Mouse (Mus musculus): ENCODE data around the gene Sohlh2. TPM values are rescaled to one million over a fixed set of nuclear protein-coding genes. Genes with fewer than 3 reads are reported as not detected.
"Not testable (repeated sequence)": the region's sequence is repeated elsewhere in the genome, so short reads cannot be mapped to it uniquely, and the experiment has no call there.

The Sohlh2 gene
- not detected for total RNA-seq (2021)
- long read RNA-seq: 0 reads

DNA sequence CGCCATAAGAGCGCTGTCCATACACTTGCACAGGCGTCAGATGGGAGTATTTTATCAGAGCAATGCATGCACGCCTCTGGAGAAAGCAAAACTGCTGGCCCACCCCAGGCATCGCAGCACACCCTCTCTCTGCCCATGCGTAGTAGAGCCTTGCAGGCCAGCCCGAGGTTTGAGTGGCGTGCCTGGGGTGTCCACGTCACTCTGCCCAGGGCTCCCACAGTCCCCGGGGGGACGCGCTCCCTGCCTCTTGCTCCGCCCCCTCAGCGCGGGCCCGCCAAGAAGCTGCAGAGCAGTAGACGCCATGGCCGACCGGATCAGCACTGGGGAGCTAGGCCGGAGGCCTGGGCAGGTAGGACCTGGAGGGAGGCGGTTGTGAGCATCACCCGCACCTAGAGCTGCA, at the start of gene Sohlh2:
Gene Sohlh2, plus strand, starts transcription at position 263 of the 400 bp plus-strand sequence.
- no peak for DNase-seq (ENCODE audit: low spot score in 2 of 2)

- no peak for DNase-seq (ENCODE audit: low spot score in 2 of 2)
These were observed 44.8 kb upstream of the Sohlh2 start, which contains the start of gene Ccdc169 for GRCm38 (mm10) chr3:55137039-55137438. TSS of gene Ccdc169 (plus strand) at chr3:55137339.

DNA sequence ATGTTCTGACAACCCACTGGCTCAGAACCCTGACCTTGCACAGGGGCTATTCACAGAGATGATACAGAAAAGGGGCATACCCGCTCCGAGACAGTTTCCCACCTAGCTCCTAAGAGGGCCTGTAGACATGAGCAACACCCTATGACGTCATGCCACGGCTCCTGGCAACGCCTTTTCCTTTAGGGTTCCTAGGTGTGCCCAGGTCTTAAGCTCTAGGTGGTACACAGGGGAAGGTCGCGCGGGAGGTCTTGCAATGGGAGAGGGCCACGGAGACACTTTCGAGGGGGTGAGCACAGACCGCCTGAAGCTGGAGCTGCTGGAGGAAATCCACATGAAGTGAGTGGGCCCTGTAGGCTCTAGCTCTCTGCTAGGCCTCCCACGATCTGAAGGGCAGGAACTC, 42.0 kb upstream of the Sohlh2 start:
- no peak for DNase-seq (ENCODE audit: low spot score in 2 of 2)

DNA sequence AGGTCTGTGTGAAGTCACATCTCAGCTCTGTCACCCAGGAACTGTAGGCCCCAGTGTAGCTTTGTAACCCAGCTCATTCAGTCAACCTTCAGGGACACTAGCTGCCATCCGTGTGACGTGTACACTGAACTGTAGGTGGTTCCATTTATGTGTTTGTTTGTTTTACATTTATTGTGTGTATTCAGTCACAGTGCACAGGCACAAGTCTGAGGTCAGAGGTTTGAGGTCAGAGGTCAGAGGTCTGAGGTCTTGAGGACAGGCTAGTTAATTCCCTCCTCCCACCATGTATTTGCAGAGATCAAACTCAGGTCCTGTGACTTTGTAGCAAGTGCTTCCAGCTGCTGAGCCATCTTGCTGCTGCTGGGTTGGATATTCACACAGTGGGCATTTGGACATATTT, 40.4 kb upstream of the Sohlh2 start:
- no peak for DNase-seq (ENCODE audit: low spot score in 2 of 2)

GRCm38 (mm10) chr3:55144916-55145315, 36.9 kb upstream of the Sohlh2 start:
- DNase-seq (ENCODE audit: low spot score in 2 of 2): no peak

- DNase-seq (ENCODE audit: low spot score in 2 of 2): no peak
These were observed 35.4 kb upstream of the Sohlh2 start for GRCm38 (mm10) chr3:55146441-55146840.

- no peak for DNase-seq (ENCODE audit: low spot score in 2 of 2)
These were observed 34.7 kb upstream of the Sohlh2 start for GRCm38 (mm10) chr3:55147156-55147555.

DNA sequence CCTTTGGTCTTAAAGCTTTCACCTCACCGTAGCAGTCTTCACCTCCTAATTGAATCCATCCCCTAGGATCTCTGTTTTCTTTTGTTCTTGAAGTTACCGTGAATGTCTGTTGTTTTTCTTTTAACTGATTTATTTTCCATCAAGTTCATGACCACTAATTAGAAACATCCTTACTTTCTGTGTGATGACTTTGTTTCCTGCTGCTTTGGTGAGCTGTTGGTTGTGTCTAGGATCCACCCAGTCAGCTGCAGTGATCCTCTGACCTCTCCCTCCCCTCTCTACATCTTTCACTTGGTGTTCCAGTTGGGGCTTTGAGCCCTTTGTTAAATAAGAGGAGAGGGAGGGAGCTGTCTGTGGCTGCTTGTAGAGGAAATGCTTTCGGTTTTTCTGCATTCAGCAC, 33.7 kb upstream of the Sohlh2 start:
- DNase-seq (ENCODE audit: low spot score in 2 of 2): no peak

- peak; percentile 28 to 76 for DNase-seq (ENCODE audit: low spot score in 2 of 2)
These were observed 30.0 kb upstream of the Sohlh2 start for GRCm38 (mm10) chr3:55151656-55152433.

DNA sequence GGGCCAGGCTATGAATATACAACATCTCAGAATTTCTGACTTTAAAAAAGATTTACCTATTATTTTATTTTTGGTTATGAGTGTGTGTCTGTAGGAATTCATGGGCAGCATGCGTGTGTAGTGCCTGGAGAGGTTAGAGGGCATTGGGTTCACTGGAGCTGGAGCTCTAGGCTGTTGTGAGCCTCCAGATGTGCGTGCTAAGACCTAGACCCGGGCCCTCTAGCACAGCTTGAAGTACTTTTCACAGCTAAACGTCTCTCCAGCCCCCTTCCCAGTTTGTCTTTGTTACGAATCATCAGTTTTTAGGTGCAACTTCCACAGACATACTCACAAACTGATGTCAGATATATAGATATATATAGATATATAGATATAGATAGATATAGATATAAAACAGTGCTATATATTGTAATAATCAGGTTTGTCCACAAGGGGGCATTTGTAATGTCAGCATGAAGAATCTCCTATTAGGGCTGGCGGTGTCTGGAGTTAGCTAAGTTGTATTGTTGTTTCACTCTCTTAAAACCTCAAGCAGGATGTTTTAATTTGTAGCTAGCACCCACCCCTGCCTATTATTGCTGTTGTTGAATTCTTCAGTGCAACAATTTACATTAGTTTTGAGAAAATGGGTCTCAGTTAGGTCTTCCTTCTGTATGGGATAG, 29.0 kb upstream of the Sohlh2 start:
- DNase-seq (ENCODE audit: low spot score in 2 of 2): peak in 1 of 2 experiments; percentile 24

- no peak for DNase-seq (ENCODE audit: low spot score in 2 of 2)
These were observed 27.7 kb upstream of the Sohlh2 start for GRCm38 (mm10) chr3:55154163-55154562.

- DNase-seq (ENCODE audit: low spot score in 2 of 2): no peak
These were observed 24.4 kb upstream of the Sohlh2 start for GRCm38 (mm10) chr3:55157413-55157812.

- no peak for DNase-seq (ENCODE audit: low spot score in 2 of 2)
These were observed 20.7 kb upstream of the Sohlh2 start for GRCm38 (mm10) chr3:55161144-55161543.

DNA sequence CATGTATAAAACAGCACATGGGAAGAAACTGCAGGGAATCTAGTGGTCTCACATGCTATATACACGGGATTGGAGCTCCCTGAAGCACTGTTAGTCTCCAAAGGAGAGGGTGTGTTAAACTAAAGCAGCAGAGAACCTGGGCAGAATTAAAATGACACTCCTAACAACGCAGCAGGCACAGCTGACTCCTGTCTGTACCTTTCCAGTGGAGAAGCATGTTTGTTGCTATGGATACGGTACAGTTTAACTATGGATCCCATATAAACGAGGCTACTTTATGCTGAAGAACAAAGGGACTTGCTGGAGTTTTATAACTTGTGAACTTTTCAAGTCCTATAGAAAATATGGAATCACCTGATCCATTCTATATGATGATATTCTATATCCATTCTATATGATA, 18.3 kb upstream of the Sohlh2 start:
- no peak for DNase-seq (ENCODE audit: low spot score in 2 of 2)

GRCm38 (mm10) chr3:55172478-55172877, 9.3 kb upstream of the Sohlh2 start:
- no peak for DNase-seq (ENCODE audit: low spot score in 2 of 2)

GRCm38 (mm10) chr3:55177271-55177670, 4.6 kb upstream of the Sohlh2 start:
- DNase-seq (ENCODE audit: low spot score in 2 of 2): peak in 1 of 2 experiments; percentile 13

- DNase-seq (ENCODE audit: low spot score in 2 of 2): no peak
These were observed 9.8 kb downstream of the Sohlh2 start for GRCm38 (mm10) chr3:55191668-55192067.

DNA sequence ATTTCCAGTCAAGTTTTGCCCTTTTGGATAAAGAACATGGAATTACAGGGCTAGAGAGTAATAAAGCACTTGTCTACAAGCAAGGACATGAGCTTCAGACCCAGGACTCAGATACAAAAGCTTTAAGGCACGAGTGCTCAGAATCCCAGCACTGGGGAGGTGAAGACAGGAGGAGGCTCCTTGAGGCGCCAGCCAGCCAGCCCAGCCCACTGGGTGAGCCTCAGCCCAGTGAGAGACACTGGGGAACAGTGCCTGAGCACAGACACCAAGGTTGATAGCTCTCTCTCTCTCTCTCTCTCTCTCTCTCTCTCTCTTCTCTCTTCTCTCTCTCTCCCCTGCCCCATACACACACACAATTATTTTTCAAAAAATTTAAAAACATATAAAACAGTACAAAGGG, 11.5 kb downstream of the Sohlh2 start:
- DNase-seq (ENCODE audit: low spot score in 2 of 2): no peak

- DNase-seq (ENCODE audit: low spot score in 2 of 2): no peak
These were observed 13.0 kb downstream of the Sohlh2 start for GRCm38 (mm10) chr3:55194792-55195191.

GRCm38 (mm10) chr3:55195581-55196327, 13.9 kb downstream of the Sohlh2 start:
- no peak for DNase-seq (ENCODE audit: low spot score in 2 of 2)

GRCm38 (mm10) chr3:55196328-55196710, 14.5 kb downstream of the Sohlh2 start:
- DNase-seq (ENCODE audit: low spot score in 2 of 2): no peak

- DNase-seq (ENCODE audit: low spot score in 2 of 2): not testable (repeated sequence)
These were observed 21.8 kb downstream of the Sohlh2 start for GRCm38 (mm10) chr3:55203621-55204020.
